Mouse (Mus musculus) embryonic facial prominence, embryonic 11.5 days (tissue): ENCODE measurements around the gene Prok2. TPM values are rescaled to one million over a fixed set of nuclear protein-coding genes. Genes with fewer than 3 reads are reported as not detected.

Experiments used
- ATAC-seq: fragments of 200-750 bp; cut with Nextera tagmentation; replicated peaks from 2 replicates; pipeline ENCODE4 v1.8.0; 2017; ENCODE audit warnings: low read depth; ENCODE audit not compliant: insufficient number of reproducible peaks, low FRiP score, low TSS enrichment
- DNase-seq: peaks from one replicate; pipeline ENCODE4 v3.0.0-alpha.2; 2015; ENCODE audit warnings: low spot score
- H3K27ac ChIP-seq: fragments of 300-500 bp; sonication (generic); replicated peaks from 2 replicates; pipeline ENCODE4 v1.5.1; 2014; ENCODE audit warnings: mild to moderate bottlenecking, low read depth, low read length, control low read depth
- H3K27me3 ChIP-seq: fragments of 300-500 bp; sonication (generic); 2 replicates; pipeline ENCODE4 v1.6.1; 2014; ENCODE audit warnings: mild to moderate bottlenecking, low read length, moderate library complexity, mixed read lengths; ENCODE audit not compliant: control insufficient read depth, insufficient read depth
- H3K36me3 ChIP-seq: fragments of 300-500 bp; sonication (generic); replicated peaks from 2 replicates; pipeline ENCODE4 v1.6.1; 2014; ENCODE audit warnings: low read depth, mild to moderate bottlenecking, low read length, moderate library complexity, mixed read lengths; ENCODE audit not compliant: control insufficient read depth, insufficient read depth
- H3K4me1 ChIP-seq: fragments of 300-500 bp; sonication (generic); 2 replicates; pipeline ENCODE4 v1.6.1; 2014; ENCODE audit warnings: low read length, mixed read lengths; ENCODE audit not compliant: control insufficient read depth, insufficient read depth
- H3K4me2 ChIP-seq: fragments of 300-500 bp; sonication (generic); 2 replicates; pipeline ENCODE4 v1.6.1; 2014; ENCODE audit warnings: low read depth, mild to moderate bottlenecking, control low read depth, low read length, moderate library complexity
- H3K4me3 ChIP-seq: fragments of 300-500 bp; sonication (generic); 2 replicates; pipeline ENCODE4 v1.5.1; 2014; ENCODE audit warnings: low read depth, low read length, control low read depth
- H3K9ac ChIP-seq: fragments of 300-500 bp; sonication (generic); replicated peaks from 2 replicates; pipeline ENCODE4 v1.6.1; 2014; ENCODE audit warnings: mild to moderate bottlenecking, control low read depth, low read length
- H3K9me3 ChIP-seq: fragments of 300-500 bp; sonication (generic); replicated peaks from 2 replicates; pipeline ENCODE4 v1.6.1; 2016; ENCODE audit warnings: mild to moderate bottlenecking, low read length, inconsistent platforms, mixed read lengths; ENCODE audit not compliant: control insufficient read depth
- WGBS: fragments of 180-500 bp; shearing (Covaris S2); extraction: QIAGEN DNeasy Blood & Tissue Kit; methylation state at CpG from one replicate; pipeline ENCODE4 v1.1.7; 2014; 5-methylcytosine and 5-hydroxymethylcytosine counted together
- polyA plus RNA-seq: library from polyadenylated mRNA; unstranded; fragments of >200 nt; fragmentation: Nextera tagmentation; extraction: Ambion mirVana; gene quantifications from 2 replicates; pipeline ENCODE4 v1.2.1, GENCODE M21; 2014

Gene Prok2
- polyA plus RNA-seq, result 0.14 TPM in 1 of 2 replicates, not detected in the other

GRCm38 (mm10) chr6:99725971-99726561, at the start of gene Prok2:
TSS of gene Prok2 (minus strand) at chr6:99726392.
- no peak for ATAC-seq
- peak; percentile 35 for DNase-seq
- WGBS, result under 1% methylated on average over 59 of the region's 61 CpGs

DNA sequence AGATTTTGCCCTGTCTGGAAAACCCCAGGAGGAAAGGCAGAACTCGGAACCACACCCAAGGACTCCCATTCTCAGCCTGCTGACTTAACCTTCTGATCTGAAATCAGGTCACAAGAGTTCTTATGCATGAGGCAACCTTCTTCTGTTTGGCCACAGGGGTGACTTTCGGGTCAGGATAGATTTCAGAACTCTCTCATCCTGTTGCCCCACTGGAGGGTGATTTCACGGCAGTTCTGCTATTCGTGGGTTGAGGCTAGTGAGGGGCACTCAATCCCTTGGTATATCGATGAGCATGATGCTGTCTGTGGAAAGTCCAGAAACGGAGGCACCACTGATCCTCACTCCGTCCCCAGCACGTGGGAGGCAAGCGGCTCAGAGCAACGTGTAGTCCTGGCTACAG, 48.5 kb upstream of the Prok2 start:
- ATAC-seq (no peak), DNase-seq (no peak)
- Histone ChIP-seq H3K27me3 (no peaks in the 10 kb centered on the region), H3K4me3 (no peak overlapping the region), H3K36me3 (no peaks in the 10 kb centered on the region), H3K9me3 (no peaks in the 10 kb centered on the region), H3K4me2 (no peak overlapping the region), H3K27ac (no peak overlapping the region), H3K4me1 (no peaks in the 10 kb centered on the region), H3K9ac (no peak overlapping the region)
- WGBS, result 79% methylated on average over 10 of the region's 10 CpGs

More at GRCm38 (mm10) chr6:99725971-99726561, at the start of gene Prok2:
- Histone ChIP-seq H3K4me1 (peaks cover 12% of the 10 kb centered on the region), H3K4me3 (peak within 1 kb of the TSS; percentile 54), H3K9ac (peak within 1 kb of the TSS; percentile 51), H3K4me2 (peak within 1 kb of the TSS; percentile 96), H3K36me3 (no peaks in the 10 kb centered on the region), H3K9me3 (no peaks in the 10 kb centered on the region), H3K27me3 (peaks cover 22% of the 10 kb centered on the region), H3K27ac (no peak within 1 kb of the TSS)

DNA sequence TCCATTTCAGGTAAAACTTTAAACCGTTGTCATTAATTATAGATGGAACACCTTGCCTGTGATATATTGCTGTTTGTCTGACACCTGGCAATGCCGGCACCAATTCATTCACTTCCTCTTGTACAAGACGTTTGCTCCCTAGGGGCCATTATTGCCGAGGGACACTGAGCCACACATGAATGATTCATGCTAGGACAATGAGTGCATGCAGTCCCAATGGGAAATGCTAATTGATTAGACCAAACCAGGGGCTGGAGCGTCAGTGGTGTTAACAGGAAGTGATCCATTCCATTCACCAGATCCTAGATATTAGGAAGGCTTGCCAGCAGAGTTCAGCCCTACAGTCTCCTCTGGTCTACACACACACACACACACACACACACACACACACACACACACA, 42.3 kb upstream of the Prok2 start:
- DNase-seq, result no peak
- H3K36me3 ChIP-seq, result no peaks in the 10 kb centered on the region
- WGBS, result 55% methylated on average over 5 of the region's 5 CpGs
- no peak for ATAC-seq
- no peaks in the 10 kb centered on the region for H3K27me3 ChIP-seq
- no peaks in the 10 kb centered on the region for H3K4me1 ChIP-seq
- H3K4me3 ChIP-seq, result no peak overlapping the region
- H3K9me3 ChIP-seq, result no peaks in the 10 kb centered on the region
- H3K4me2 ChIP-seq, result no peak overlapping the region
- no peak overlapping the region for H3K27ac ChIP-seq
- no peak overlapping the region for H3K9ac ChIP-seq

DNA sequence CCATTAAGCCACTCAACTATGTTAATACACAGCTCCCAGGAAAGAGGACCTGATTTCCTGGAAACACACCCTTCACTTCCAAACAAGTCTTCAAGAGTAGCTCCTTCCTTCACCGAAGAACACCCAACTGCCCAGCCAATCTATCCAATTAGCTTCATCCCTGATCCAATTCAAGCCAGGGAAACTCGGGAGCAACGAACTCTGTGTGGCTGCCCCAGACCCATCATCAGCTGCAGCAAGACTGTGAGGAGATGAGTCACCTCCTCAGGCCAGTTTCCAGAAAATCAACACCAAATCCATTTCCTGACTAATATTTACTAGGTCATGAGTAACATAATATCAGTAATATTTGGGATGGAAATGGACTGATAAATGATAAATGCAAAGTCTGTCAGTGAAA, 38.7 kb upstream of the Prok2 start:
- H3K27ac ChIP-seq, result no peak overlapping the region
- H3K4me1 ChIP-seq, result no peaks in the 10 kb centered on the region
- H3K4me2 ChIP-seq, result no peak overlapping the region
- H3K9me3 ChIP-seq, result no peaks in the 10 kb centered on the region
- no peak for DNase-seq
- no peak for ATAC-seq
- WGBS, result 80% methylated on average over 3 of the region's 3 CpGs
- no peak overlapping the region for H3K9ac ChIP-seq
- H3K4me3 ChIP-seq, result no peak overlapping the region
- H3K36me3 ChIP-seq, result no peaks in the 10 kb centered on the region
- no peaks in the 10 kb centered on the region for H3K27me3 ChIP-seq

- Histone ChIP-seq H3K4me3 (no peak overlapping the region), H3K27ac (no peak overlapping the region), H3K9me3 (no peaks in the 10 kb centered on the region), H3K27me3 (no peaks in the 10 kb centered on the region), H3K9ac (no peak overlapping the region), H3K4me1 (no peaks in the 10 kb centered on the region), H3K4me2 (no peak overlapping the region), H3K36me3 (no peaks in the 10 kb centered on the region)
- no peak for DNase-seq
- ATAC-seq, result no peak
- WGBS, result 75% methylated on average over 14 of the region's 14 CpGs
Measured at GRCm38 (mm10) chr6:99762069-99762985, 36.1 kb upstream of the Prok2 start.

- Histone ChIP-seq H3K36me3 (no peaks in the 10 kb centered on the region), H3K9ac (no peak overlapping the region), H3K4me3 (no peak overlapping the region), H3K4me1 (no peaks in the 10 kb centered on the region), H3K27ac (no peak overlapping the region), H3K27me3 (no peaks in the 10 kb centered on the region), H3K9me3 (no peaks in the 10 kb centered on the region), H3K4me2 (no peak overlapping the region)
- DNase-seq (no peak), ATAC-seq (no peak)
- WGBS, result 88% methylated on average over 9 of the region's 9 CpGs
Measured at GRCm38 (mm10) chr6:99756105-99756504, 29.9 kb upstream of the Prok2 start.

DNA sequence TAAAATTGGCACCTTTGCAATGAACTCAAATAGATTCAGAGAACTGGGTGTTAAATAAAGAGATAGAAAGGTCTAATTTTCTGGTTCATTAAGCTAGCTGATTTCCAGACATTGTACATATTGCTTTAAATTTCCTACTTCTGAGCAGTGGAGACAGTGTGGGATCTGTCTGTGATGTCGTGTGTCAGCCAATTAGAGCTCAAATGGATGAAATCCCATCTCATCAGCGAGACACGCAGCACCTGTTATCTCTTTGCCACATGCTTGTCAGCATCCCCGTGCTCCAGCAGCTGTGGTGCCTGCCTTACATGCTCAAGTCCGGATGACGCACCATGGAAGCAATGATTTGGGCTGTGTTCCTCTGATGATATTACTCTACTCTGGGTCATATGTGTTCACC, 25.1 kb upstream of the Prok2 start:
- DNase-seq, result no peak
- H3K4me3 ChIP-seq, result no peak overlapping the region
- no peaks in the 10 kb centered on the region for H3K27me3 ChIP-seq
- H3K9ac ChIP-seq, result no peak overlapping the region
- no peak for ATAC-seq
- H3K36me3 ChIP-seq, result no peaks in the 10 kb centered on the region
- no peak overlapping the region for H3K27ac ChIP-seq
- no peaks in the 10 kb centered on the region for H3K9me3 ChIP-seq
- no peaks in the 10 kb centered on the region for H3K4me1 ChIP-seq
- H3K4me2 ChIP-seq, result no peak overlapping the region
- 74% methylated on average over 6 of the region's 6 CpGs for WGBS

- Histone ChIP-seq H3K4me2 (no peak overlapping the region), H3K27me3 (no peaks in the 10 kb centered on the region), H3K9me3 (no peaks in the 10 kb centered on the region), H3K27ac (no peak overlapping the region), H3K36me3 (no peaks in the 10 kb centered on the region), H3K4me3 (no peak overlapping the region), H3K9ac (no peak overlapping the region), H3K4me1 (no peaks in the 10 kb centered on the region)
- 90% methylated on average over 5 of the region's 5 CpGs for WGBS
- ATAC-seq, result no peak
- DNase-seq, result no peak
Measured at GRCm38 (mm10) chr6:99746275-99746674, 20.1 kb upstream of the Prok2 start.
